Mouse (Mus musculus): Measurements from ENCODE around the gene Dio1. TPM values are rescaled to one million over a fixed set of nuclear protein-coding genes. Genes with fewer than 3 reads are reported as not detected.

Gene Dio1
- polyA plus RNA-seq, 1 experiment from 2014 or later, result not detected

GRCm38 (mm10) chr4:107291611-107292272 is 15.2 kb downstream of the Dio1 start:
- WGBS, result 91% methylated on average over 7 of the region's 7 CpGs
- H3K27me3 ChIP-seq (ENCODE audit: control insufficient read depth, insufficient read depth, low read length), result no peaks in the 10 kb centered on the region
- ATAC-seq (ENCODE audit: low FRiP score), result no peak
- no peaks in the 10 kb centered on the region for H3K36me3 ChIP-seq (ENCODE audit: control insufficient read depth, insufficient read depth, low read length)
- no peaks in the 10 kb centered on the region for H3K9me3 ChIP-seq (ENCODE audit: control insufficient read depth, low read length)
- DNase-seq (ENCODE audit: low spot score, missing footprints), result peak; percentile 23
- H3K4me3 ChIP-seq (ENCODE audit: low read depth, low read length), result no peak overlapping the region
- no peak overlapping the region for H3K27ac ChIP-seq (ENCODE audit: low read depth, low read length)
- no peak overlapping the region for H3K4me2 ChIP-seq
- no peaks in the 10 kb centered on the region for H3K4me1 ChIP-seq (ENCODE audit: control insufficient read depth, insufficient read depth, low read length)
- H3K9ac ChIP-seq (ENCODE audit: low read length), result no peak overlapping the region

- H3K4me3 ChIP-seq (ENCODE audit: low read depth, low read length), result no peak overlapping the region
- DNase-seq (ENCODE audit: low spot score, missing footprints) (peak; percentile 17), ATAC-seq (ENCODE audit: low FRiP score) (no peak)
- H3K27me3 ChIP-seq (ENCODE audit: control insufficient read depth, insufficient read depth, low read length), result no peaks in the 10 kb centered on the region
- H3K36me3 ChIP-seq (ENCODE audit: control insufficient read depth, insufficient read depth, low read length), result no peaks in the 10 kb centered on the region
- H3K9me3 ChIP-seq (ENCODE audit: control insufficient read depth, low read length), result no peaks in the 10 kb centered on the region
- H3K9ac ChIP-seq (ENCODE audit: low read length), result no peak overlapping the region
- no peak overlapping the region for H3K27ac ChIP-seq (ENCODE audit: low read depth, low read length)
- no peak overlapping the region for H3K4me2 ChIP-seq
- H3K4me1 ChIP-seq (ENCODE audit: control insufficient read depth, insufficient read depth, low read length), result no peaks in the 10 kb centered on the region
- WGBS, result 90% methylated on average over 2 of the region's 2 CpGs
Measured at GRCm38 (mm10) chr4:107287517-107287916, 19.5 kb downstream of the Dio1 start.

- no peak overlapping the region for H3K27ac ChIP-seq (ENCODE audit: low read depth, low read length)
- H3K9ac ChIP-seq (ENCODE audit: low read length), result no peak overlapping the region
- DNase-seq (ENCODE audit: low spot score, missing footprints), result peak; percentile 56
- 94% methylated on average over 8 of the region's 8 CpGs for WGBS
- H3K4me1 ChIP-seq (ENCODE audit: control insufficient read depth, insufficient read depth, low read length), result no peaks in the 10 kb centered on the region
- H3K9me3 ChIP-seq (ENCODE audit: control insufficient read depth, low read length), result no peaks in the 10 kb centered on the region
- H3K27me3 ChIP-seq (ENCODE audit: control insufficient read depth, insufficient read depth, low read length), result no peaks in the 10 kb centered on the region
- H3K4me2 ChIP-seq, result no peak overlapping the region
- no peaks in the 10 kb centered on the region for H3K36me3 ChIP-seq (ENCODE audit: control insufficient read depth, insufficient read depth, low read length)
- H3K4me3 ChIP-seq (ENCODE audit: low read depth, low read length), result no peak overlapping the region
- ATAC-seq (ENCODE audit: low FRiP score), result no peak
Measured at GRCm38 (mm10) chr4:107286386-107286785, 20.6 kb downstream of the Dio1 start.

GRCm38 (mm10) chr4:107285446-107286200 is 21.3 kb downstream of the Dio1 start:
- no peaks in the 10 kb centered on the region for H3K4me1 ChIP-seq (ENCODE audit: control insufficient read depth, insufficient read depth, low read length)
- peaks cover under 1% of the 10 kb centered on the region; the same call in 1 of the 2 replicates for H3K27me3 ChIP-seq (ENCODE audit: control insufficient read depth, insufficient read depth, low read length)
- H3K4me2 ChIP-seq, result no peak overlapping the region
- H3K36me3 ChIP-seq (ENCODE audit: control insufficient read depth, insufficient read depth, low read length), result no peaks in the 10 kb centered on the region
- no peaks in the 10 kb centered on the region for H3K9me3 ChIP-seq (ENCODE audit: control insufficient read depth, low read length)
- ATAC-seq (ENCODE audit: low FRiP score), result no peak
- DNase-seq (ENCODE audit: low spot score, missing footprints), result peak; percentile 57
- H3K9ac ChIP-seq (ENCODE audit: low read length), result no peak overlapping the region
- no peak overlapping the region for H3K27ac ChIP-seq (ENCODE audit: low read depth, low read length)
- WGBS, result 84% methylated on average over 3 of the region's 3 CpGs
- no peak overlapping the region for H3K4me3 ChIP-seq (ENCODE audit: low read depth, low read length)

GRCm38 (mm10) chr4:107280843-107281475 is 26.0 kb downstream of the Dio1 start:
- H3K27me3 ChIP-seq (ENCODE audit: control insufficient read depth, insufficient read depth, low read length), result peaks cover 5% of the 10 kb centered on the region; the same call in 1 of the 2 replicates
- no peak for ATAC-seq (ENCODE audit: low FRiP score)
- H3K4me3 ChIP-seq (ENCODE audit: low read depth, low read length), result no peak overlapping the region
- peak; percentile 79 for DNase-seq (ENCODE audit: low spot score, missing footprints)
- H3K36me3 ChIP-seq (ENCODE audit: control insufficient read depth, insufficient read depth, low read length), result no peaks in the 10 kb centered on the region
- H3K4me1 ChIP-seq (ENCODE audit: control insufficient read depth, insufficient read depth, low read length), result peaks cover 11% of the 10 kb centered on the region
- H3K27ac ChIP-seq (ENCODE audit: low read depth, low read length), result no peak overlapping the region
- no peaks in the 10 kb centered on the region for H3K9me3 ChIP-seq (ENCODE audit: control insufficient read depth, low read length)
- no peak overlapping the region for H3K9ac ChIP-seq (ENCODE audit: low read length)
- WGBS, result 75% methylated on average over 7 of the region's 7 CpGs
- H3K4me2 ChIP-seq, result no peak overlapping the region

GRCm38 (mm10) chr4:107278188-107278707 is 28.7 kb downstream of the Dio1 start:
- Histone ChIP-seq H3K27me3 (ENCODE audit: control insufficient read depth, insufficient read depth, low read length) (peaks cover 5% of the 10 kb centered on the region; the same call in 1 of the 2 replicates), H3K9ac (ENCODE audit: low read length) (no peak overlapping the region), H3K4me2 (peak overlapping the region; percentile 32), H3K4me1 (ENCODE audit: control insufficient read depth, insufficient read depth, low read length) (peaks cover 11% of the 10 kb centered on the region), H3K4me3 (ENCODE audit: low read depth, low read length) (no peak overlapping the region), H3K36me3 (ENCODE audit: control insufficient read depth, insufficient read depth, low read length) (no peaks in the 10 kb centered on the region), H3K27ac (ENCODE audit: low read depth, low read length) (no peak overlapping the region), H3K9me3 (ENCODE audit: control insufficient read depth, low read length) (no peaks in the 10 kb centered on the region)
- 8% methylated on average over 8 of the region's 8 CpGs for WGBS
- ATAC-seq (ENCODE audit: low FRiP score) (peak; percentile 58), DNase-seq (ENCODE audit: low spot score, missing footprints) (peak; percentile 92)

- Histone ChIP-seq H3K27me3 (ENCODE audit: control insufficient read depth, insufficient read depth, low read length) (peaks cover 3% of the 10 kb centered on the region; the same call in 1 of the 2 replicates), H3K4me1 (ENCODE audit: control insufficient read depth, insufficient read depth, low read length) (peaks cover 11% of the 10 kb centered on the region), H3K4me2 (no peak overlapping the region), H3K4me3 (ENCODE audit: low read depth, low read length) (no peak overlapping the region), H3K36me3 (ENCODE audit: control insufficient read depth, insufficient read depth, low read length) (no peaks in the 10 kb centered on the region), H3K27ac (ENCODE audit: low read depth, low read length) (no peak overlapping the region), H3K9ac (ENCODE audit: low read length) (no peak overlapping the region), H3K9me3 (ENCODE audit: control insufficient read depth, low read length) (no peaks in the 10 kb centered on the region)
- no peak for DNase-seq (ENCODE audit: low spot score, missing footprints)
- ATAC-seq (ENCODE audit: low FRiP score), result no peak
- WGBS, result 91% methylated on average over 5 of the region's 5 CpGs
Measured at GRCm38 (mm10) chr4:107274511-107274910, 32.5 kb downstream of the Dio1 start.

- no peaks in the 10 kb centered on the region for H3K36me3 ChIP-seq (ENCODE audit: control insufficient read depth, insufficient read depth, low read length)
- H3K4me2 ChIP-seq, result no peak overlapping the region
- H3K9ac ChIP-seq (ENCODE audit: low read length), result no peak overlapping the region
- ATAC-seq (ENCODE audit: low FRiP score) (no peak), DNase-seq (ENCODE audit: low spot score, missing footprints) (no peak)
- H3K27ac ChIP-seq (ENCODE audit: low read depth, low read length), result no peak overlapping the region
- no peak overlapping the region for H3K4me3 ChIP-seq (ENCODE audit: low read depth, low read length)
- H3K4me1 ChIP-seq (ENCODE audit: control insufficient read depth, insufficient read depth, low read length), result peaks cover 7% of the 10 kb centered on the region
- no peaks in the 10 kb centered on the region for H3K9me3 ChIP-seq (ENCODE audit: control insufficient read depth, low read length)
- H3K27me3 ChIP-seq (ENCODE audit: control insufficient read depth, insufficient read depth, low read length), result peaks cover 3% of the 10 kb centered on the region; the same call in 1 of the 2 replicates
- WGBS, result 92% methylated on average over 4 of the region's 4 CpGs
Measured at GRCm38 (mm10) chr4:107273683-107274082, 33.3 kb downstream of the Dio1 start.

- H3K4me2 ChIP-seq, result no peak overlapping the region
- DNase-seq (ENCODE audit: low spot score, missing footprints), result no peak
- 82% methylated on average over 4 of the region's 4 CpGs for WGBS
Measured at GRCm38 (mm10) chr4:107260001-107260400, 47.0 kb downstream of the Dio1 start.

More at GRCm38 (mm10) chr4:107260001-107260400, 47.0 kb downstream of the Dio1 start:
- H3K4me1 ChIP-seq (ENCODE audit: control insufficient read depth, insufficient read depth, low read length), result no peaks in the 10 kb centered on the region
- H3K36me3 ChIP-seq (ENCODE audit: control insufficient read depth, insufficient read depth, low read length), result no peaks in the 10 kb centered on the region
- H3K4me3 ChIP-seq (ENCODE audit: low read depth, low read length), result no peak overlapping the region
- no peaks in the 10 kb centered on the region for H3K9me3 ChIP-seq (ENCODE audit: control insufficient read depth, low read length)
- no peak overlapping the region for H3K27ac ChIP-seq (ENCODE audit: low read depth, low read length)
- no peak overlapping the region for H3K9ac ChIP-seq (ENCODE audit: low read length)
- H3K27me3 ChIP-seq (ENCODE audit: control insufficient read depth, insufficient read depth, low read length), result no peaks in the 10 kb centered on the region
- ATAC-seq (ENCODE audit: low FRiP score), result no peak

Measured in midbrain, embryonic 11.5 days (tissue).